Mouse (Mus musculus): ENCODE measurements at regions not wholly inside any gene's neighbourhood (a gene's known extent, or its start where the extent isn't known, plus 50 kb on each side); places are given as distances from the start of the nearest gene placed in this dataset.
"Not testable (repeated sequence)": the region's sequence is repeated elsewhere in the genome, so short reads cannot be mapped to it uniquely, and the experiment has no call there.

DNA sequence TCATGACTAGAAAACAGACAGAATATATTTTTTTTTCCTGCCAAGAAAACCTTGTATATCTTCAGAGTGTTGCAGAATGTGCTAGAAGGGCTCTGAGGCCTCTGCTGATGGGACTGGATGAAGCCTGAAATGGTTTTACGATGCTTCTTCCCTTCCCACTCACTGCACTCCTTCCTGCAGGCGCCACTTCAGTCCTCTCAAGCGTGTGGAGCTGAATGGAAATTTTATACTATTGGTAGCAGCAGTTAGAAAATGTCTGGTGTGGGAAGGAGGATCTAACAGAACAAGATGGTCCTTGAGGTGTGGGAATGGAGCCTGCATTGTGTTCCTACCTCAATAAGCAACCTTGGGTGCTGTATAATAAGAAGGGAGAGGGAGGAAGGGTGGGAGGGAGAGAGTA lies 166.1 kb upstream of the Smlr1 start:
- DNase-seq (ENCODE audit: low spot score in 2 of 2): no peak

DNA sequence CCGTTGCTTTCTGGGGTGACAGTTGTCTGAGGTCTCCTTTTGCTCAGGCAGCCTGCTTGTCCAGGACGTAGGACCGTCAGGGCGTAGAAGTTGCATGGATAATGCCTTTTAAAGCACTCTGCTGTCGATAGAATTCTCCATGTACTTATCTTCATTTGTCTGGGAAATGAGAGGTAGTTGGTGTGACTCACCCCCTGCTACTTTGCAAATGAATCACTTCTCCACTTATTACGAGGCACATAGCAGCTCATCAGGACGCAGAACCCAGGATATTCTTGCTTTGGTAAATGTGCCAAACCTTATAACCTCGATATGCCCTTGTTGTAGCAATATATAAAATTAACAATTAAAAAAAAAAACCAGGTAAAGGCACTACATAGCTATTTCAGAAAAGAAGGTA lies 159.7 kb upstream of the Smlr1 start:
- no peak for DNase-seq (ENCODE audit: low spot score in 2 of 2)

DNA sequence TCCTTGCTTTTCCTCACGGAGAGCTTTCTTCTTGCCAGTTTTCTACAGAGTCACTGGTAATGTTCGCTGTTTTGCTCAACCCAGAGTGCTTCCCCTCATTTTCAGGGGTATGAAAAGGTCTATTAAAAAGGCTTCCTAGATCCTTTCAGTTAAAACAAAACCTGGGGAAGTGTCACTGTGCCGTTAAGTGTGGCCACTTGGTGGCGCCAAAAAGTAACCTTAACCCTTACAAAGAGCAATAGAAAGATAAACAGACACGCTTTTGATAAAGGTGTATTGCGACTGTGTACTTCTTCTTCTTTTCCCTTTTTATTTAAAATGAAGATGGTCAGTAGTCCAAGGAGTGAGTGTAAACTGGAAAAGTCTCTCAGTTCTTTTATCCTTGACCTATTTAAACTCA lies 145.2 kb upstream of the Smlr1 start:
- peak; percentile 55 to 64 for DNase-seq (ENCODE audit: low spot score in 2 of 2)

GRCm38 (mm10) chr10:25677889-25678288 lies 141.8 kb upstream of the Smlr1 start:
- DNase-seq (ENCODE audit: low spot score in 2 of 2): no peak

- DNase-seq (ENCODE audit: low spot score in 2 of 2): no peak
Observed at GRCm38 (mm10) chr10:25675368-25675767, 139.3 kb upstream of the Smlr1 start.

- no peak for DNase-seq (ENCODE audit: low spot score in 2 of 2)
Observed at GRCm38 (mm10) chr10:25670061-25670460, 134.0 kb upstream of the Smlr1 start.

- no peak for DNase-seq (ENCODE audit: low spot score in 2 of 2)
Observed at GRCm38 (mm10) chr10:25652742-25653563, 116.9 kb upstream of the Smlr1 start.

GRCm38 (mm10) chr10:25647740-25648139 lies 111.7 kb upstream of the Smlr1 start:
- no peak for DNase-seq (ENCODE audit: low spot score in 2 of 2)

DNA sequence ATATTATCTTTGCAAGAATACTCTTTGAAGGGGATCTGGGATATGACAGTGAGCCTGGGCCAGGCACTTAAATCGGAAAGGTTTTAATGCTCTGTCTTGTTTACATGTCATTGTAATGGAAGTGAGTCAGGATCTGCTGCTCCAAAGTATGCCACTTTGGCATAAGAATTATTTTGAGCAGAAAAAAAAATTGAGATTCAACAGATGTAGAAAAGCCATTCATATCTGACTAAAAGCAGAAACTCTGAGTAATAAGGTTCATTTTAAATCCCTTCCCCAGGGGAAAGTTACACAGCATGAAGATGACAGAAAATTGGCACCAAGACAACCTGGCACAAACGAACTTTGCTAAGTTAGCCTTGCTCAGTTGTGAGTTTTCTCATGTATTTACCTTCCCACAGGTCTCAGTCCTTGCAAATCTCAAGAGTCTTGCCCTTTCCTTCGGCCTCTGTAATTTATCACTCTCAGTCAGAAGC lies 107.5 kb upstream of the Smlr1 start:
- DNase-seq (ENCODE audit: low spot score in 2 of 2): no peak

GRCm38 (mm10) chr10:25642079-25642696 lies 106.1 kb upstream of the Smlr1 start:
- no peak for DNase-seq (ENCODE audit: low spot score in 2 of 2)

- no peak for DNase-seq (ENCODE audit: low spot score in 2 of 2)
Observed at GRCm38 (mm10) chr10:25633058-25633614, 97.1 kb upstream of the Smlr1 start.

DNA sequence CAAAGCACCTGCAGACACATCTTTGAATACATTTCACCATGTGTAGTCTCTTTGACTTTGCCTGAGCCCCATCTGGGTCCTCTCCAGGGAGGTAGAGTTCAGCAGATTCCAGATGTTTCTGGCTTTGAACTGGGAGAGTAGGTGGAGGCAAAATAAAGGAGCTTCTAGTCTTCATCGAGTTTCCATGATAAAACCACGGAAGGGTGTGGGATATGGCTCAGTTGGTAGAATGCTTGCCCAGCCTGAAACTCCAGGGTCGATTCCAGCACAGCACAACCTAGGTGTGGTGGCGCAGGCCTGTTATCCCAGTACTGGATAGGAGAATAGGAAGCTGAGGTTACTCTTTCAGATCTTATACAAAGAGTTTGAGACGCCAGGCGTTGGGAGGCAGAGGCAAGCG lies 96.2 kb upstream of the Smlr1 start:
- no peak for DNase-seq (ENCODE audit: low spot score in 2 of 2)

GRCm38 (mm10) chr10:25622585-25622984 lies 86.5 kb upstream of the Smlr1 start:
- no peak for DNase-seq (ENCODE audit: low spot score in 2 of 2)

- DNase-seq (ENCODE audit: low spot score in 2 of 2): not testable (repeated sequence)
Observed at GRCm38 (mm10) chr10:25621747-25622134, 85.7 kb upstream of the Smlr1 start.

DNA sequence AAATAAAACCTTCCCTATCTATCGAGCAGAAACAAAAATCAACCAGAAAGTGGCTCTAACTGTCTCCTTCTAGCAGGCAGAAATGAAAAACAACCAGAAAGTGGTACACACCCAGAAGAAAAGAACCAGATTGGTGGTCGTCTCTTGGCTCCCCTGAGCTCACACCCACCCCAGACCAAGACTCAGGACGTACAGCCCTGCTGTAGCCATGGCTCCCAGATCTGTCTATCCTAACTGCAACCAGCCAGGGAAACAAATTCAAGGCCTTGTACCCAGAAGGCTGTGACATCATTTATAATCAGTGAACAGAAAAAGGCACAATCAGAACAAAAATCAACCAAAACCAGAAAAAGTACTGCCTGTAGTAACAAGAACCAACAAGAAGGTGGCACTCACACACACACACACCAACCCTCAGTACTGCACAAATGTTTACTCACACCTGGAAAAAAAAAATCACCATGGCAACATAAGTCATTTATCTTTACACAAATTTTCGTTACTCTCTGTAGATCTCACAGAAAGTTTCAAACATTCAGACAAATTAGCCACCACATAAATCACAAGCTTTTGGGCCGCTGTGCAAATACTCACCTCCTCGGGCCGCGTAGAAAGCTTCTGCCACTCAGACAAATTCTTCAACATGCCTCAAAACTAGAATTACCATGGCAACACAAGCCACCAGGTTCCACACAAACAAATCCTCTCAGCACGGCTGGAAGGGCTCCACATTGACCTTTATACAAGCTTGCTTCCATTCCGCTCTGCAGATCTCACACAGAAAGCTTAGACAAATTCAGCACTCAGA lies 85.1 kb upstream of the Smlr1 start:
- no peak for DNase-seq (ENCODE audit: low spot score in 2 of 2)

DNA sequence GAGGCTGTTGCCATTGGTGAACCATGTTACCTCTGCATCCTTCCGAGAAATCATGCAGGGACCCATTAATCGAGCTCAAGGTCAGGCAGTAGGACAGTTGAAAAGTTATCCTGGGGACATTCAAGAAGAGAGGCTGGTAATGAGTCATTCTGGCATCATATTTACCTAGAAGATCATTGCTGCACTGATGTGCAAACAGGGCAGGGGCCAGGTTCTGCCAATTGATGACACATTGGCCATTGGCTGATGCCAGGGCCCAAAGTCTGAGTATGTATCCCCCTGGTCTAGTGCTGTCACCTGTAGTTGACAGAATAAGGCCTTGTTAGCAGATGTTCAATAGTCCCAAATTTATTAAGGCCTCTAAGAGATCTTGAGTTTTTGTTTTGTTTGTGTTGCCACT lies 83.6 kb upstream of the Smlr1 start:
- DNase-seq (ENCODE audit: low spot score in 2 of 2): no peak

GRCm38 (mm10) chr10:25601471-25601870 lies 65.4 kb upstream of the Smlr1 start:
- DNase-seq (ENCODE audit: low spot score in 2 of 2): no peak

GRCm38 (mm10) chr10:25589316-25589645 lies 53.2 kb upstream of the Smlr1 start:
- DNase-seq (ENCODE audit: low spot score in 2 of 2): no peak

DNA sequence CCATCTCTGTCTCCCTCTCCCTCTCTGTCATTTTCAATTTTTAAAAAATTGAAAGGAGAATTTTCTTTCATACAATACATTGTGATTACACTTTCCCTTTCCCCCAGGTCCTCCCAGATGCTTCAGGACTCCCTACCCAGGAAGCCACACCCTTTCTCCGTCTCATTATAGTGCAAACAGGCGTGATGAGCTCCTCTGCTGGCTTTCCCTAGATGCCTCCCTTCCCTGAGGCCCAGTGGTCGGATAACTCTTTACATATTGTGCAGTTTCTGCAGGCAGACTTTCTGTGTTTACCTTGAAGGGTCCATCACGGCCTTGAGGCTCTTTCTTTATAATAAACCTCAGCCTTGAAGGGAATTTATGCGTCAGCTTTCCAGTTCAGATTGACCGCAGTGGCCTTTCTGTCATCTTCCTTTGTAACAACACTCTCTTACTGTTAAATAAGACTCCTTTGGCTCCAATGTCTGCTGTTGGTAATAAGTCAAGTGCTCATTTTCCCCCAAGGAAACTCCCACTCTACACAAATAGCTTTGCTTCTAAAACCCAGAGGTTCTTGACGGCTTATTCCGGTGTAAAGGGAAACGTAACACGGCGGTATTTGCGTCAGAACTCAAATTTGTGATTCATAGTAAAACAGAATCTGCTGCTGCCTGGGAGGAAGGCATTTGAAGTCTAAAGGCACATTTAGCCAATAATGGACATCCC lies 52.7 kb upstream of the Smlr1 start:
- no peak for DNase-seq (ENCODE audit: low spot score in 2 of 2)
